Mouse (Mus musculus): ENCODE measurements around the gene Map3k11.
A peak's percentile ranks its signal among the peaks of the same experiment; 100 is the strongest.

DNA sequence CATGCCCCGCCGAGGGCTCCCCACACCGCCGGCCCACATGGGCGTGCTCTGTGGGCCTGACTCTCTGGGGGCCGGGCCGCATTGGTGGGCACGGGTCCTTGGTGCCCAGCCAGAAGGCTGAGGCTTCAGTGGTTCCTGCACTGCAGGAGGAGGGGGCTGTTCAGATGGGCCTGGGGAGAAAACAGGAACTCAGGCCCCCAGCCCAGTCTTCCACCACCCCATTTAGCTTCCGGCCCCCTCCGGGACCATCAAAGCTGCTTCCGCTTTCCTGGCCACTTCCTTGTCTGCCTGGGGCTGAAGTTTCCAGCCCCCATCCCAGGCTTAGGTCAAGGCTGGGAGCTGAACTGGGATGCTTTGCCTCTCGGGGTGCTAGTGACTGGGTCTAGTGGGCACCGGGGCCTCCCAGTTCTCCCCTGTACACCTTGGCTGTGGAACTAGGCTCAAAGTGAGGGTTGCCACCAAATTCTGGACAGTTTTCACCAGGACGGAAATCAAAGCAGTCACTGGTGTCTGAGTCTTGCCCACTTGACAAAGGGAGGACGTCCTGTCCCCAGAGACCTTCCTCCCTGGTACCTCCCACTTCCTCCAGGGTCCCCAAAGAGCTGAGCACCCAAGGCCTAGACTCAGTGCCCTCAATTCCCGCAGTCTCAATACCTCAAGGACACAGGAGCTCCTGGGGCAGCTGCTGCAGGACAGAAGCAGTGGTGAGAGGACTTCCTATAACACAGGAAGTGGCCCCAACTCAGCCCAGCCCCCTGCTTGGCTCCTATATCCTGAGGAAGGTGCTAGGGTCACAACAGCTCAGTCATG, 27.4 kb upstream of the Map3k11 start:
- TF ChIP-seq CTCF (IDR thresholded peaks at IDR 0.05) (no peak), EP300 (IDR thresholded peaks at IDR 0.05) (peak; percentile 78; the same call in 1 of the 2 replicates)

All from lung, postnatal 0 days (tissue).